Mouse (Mus musculus): ENCODE measurements at regions not wholly inside any gene's neighbourhood (a gene's known extent, or its start where the extent isn't known, plus 50 kb on each side); places are given as distances from the start of the nearest gene placed in this dataset.

- H3K4me3 ChIP-seq (ENCODE audit: low read depth, low read length) = no peak overlapping the region
- H3K27me3 ChIP-seq (ENCODE audit: control insufficient read depth, insufficient read depth, low read length) = no peaks in the 10 kb centered on the region
- 89% methylated on average over 1 of the region's 1 CpGs for WGBS
Measured at GRCm38 (mm10) chr7:55332028-55332427, 435.9 kb upstream of the Siglech start.

GRCm38 (mm10) chr7:55339879-55340278 lies 428.1 kb upstream of the Siglech start:
- Histone ChIP-seq H3K4me1 (ENCODE audit: control insufficient read depth, insufficient read depth, low read length) (no peaks in the 10 kb centered on the region), H3K27ac (ENCODE audit: low read depth, low read length) (no peak overlapping the region), H3K9ac (ENCODE audit: low read length) (no peak overlapping the region), H3K4me3 (ENCODE audit: low read depth, low read length) (no peak overlapping the region), H3K36me3 (ENCODE audit: control insufficient read depth, insufficient read depth, low read length) (no peaks in the 10 kb centered on the region), H3K27me3 (ENCODE audit: control insufficient read depth, insufficient read depth, low read length) (no peaks in the 10 kb centered on the region), H3K9me3 (ENCODE audit: control insufficient read depth, low read length) (no peaks in the 10 kb centered on the region), H3K4me2 (ENCODE audit: low read depth) (no peak overlapping the region)
- ATAC-seq (ENCODE audit: insufficient read depth, low FRiP score, low TSS enrichment) = no peak
- DNase-seq (ENCODE audit: low spot score) = no peak

More at GRCm38 (mm10) chr7:55332028-55332427, 435.9 kb upstream of the Siglech start:
- no peak overlapping the region for H3K4me2 ChIP-seq (ENCODE audit: low read depth)
- peak; percentile 46 for ATAC-seq (ENCODE audit: insufficient read depth, low FRiP score, low TSS enrichment)
- no peak for DNase-seq (ENCODE audit: low spot score)
- H3K4me1 ChIP-seq (ENCODE audit: control insufficient read depth, insufficient read depth, low read length) = no peaks in the 10 kb centered on the region
- H3K36me3 ChIP-seq (ENCODE audit: control insufficient read depth, insufficient read depth, low read length) = no peaks in the 10 kb centered on the region
- no peaks in the 10 kb centered on the region for H3K9me3 ChIP-seq (ENCODE audit: control insufficient read depth, low read length)
- H3K27ac ChIP-seq (ENCODE audit: low read depth, low read length) = no peak overlapping the region
- H3K9ac ChIP-seq (ENCODE audit: low read length) = no peak overlapping the region

Measured in neural tube, embryonic 11.5 days (tissue).